Mouse (Mus musculus) liver, postnatal 0 days (tissue): ENCODE measurements at regions not wholly inside any gene's neighbourhood (a gene's known extent, or its start where the extent isn't known, plus 50 kb on each side); places are given as distances from the start of the nearest gene placed in this dataset.

Experiments
- ATAC-seq: fragments of 200-750 bp; cut with Nextera tagmentation; 2 replicates; pipeline ENCODE4 v1.8.0; 2017; ENCODE audit warnings: mild to moderate bottlenecking, moderate library complexity
- DNase-seq: peaks from one replicate; pipeline ENCODE4 v3.0.0-alpha.2; 2016
- H3K27ac ChIP-seq: fragments of 300-500 bp; sonication (generic); 2 replicates; pipeline ENCODE4 v1.5.1; 2014; ENCODE audit warnings: antibody characterized with exemption, moderate library complexity, mild to moderate bottlenecking, low read depth
- H3K27me3 ChIP-seq: fragments of 300-500 bp; sonication (generic); 2 replicates; pipeline ENCODE4 v1.6.1; 2014; ENCODE audit warnings: low read length, control low read depth, mixed read lengths; ENCODE audit not compliant: insufficient read depth
- H3K36me3 ChIP-seq: fragments of 300-500 bp; sonication (generic); replicated peaks from 2 replicates; pipeline ENCODE4 v1.6.1; 2014; ENCODE audit warnings: mild to moderate bottlenecking, control low read depth, low read length, moderate library complexity, mixed read lengths; ENCODE audit not compliant: insufficient read depth
- H3K4me1 ChIP-seq: fragments of 300-500 bp; sonication (generic); 2 replicates; pipeline ENCODE4 v1.6.1; 2014; ENCODE audit warnings: antibody characterized with exemption, mild to moderate bottlenecking, control low read depth; ENCODE audit not compliant: insufficient read depth
- H3K4me2 ChIP-seq: fragments of 300-500 bp; sonication (generic); 2 replicates; pipeline ENCODE4 v1.6.1; 2014; ENCODE audit warnings: low read depth, mild to moderate bottlenecking, low read length, moderate library complexity, mixed read lengths
- H3K4me3 ChIP-seq: fragments of 300-500 bp; sonication (generic); 2 replicates; pipeline ENCODE4 v1.5.1; 2014; ENCODE audit warnings: low read depth, low read length
- H3K9ac ChIP-seq: fragments of 300-500 bp; sonication (generic); replicated peaks from 2 replicates; pipeline ENCODE4 v1.6.1; 2014; ENCODE audit warnings: mild to moderate bottlenecking, moderate library complexity
- H3K9me3 ChIP-seq: fragments of 300-500 bp; sonication (generic); 2 replicates; pipeline ENCODE4 v1.6.1; 2016; ENCODE audit warnings: mild to moderate bottlenecking, control low read depth, low read length, mixed read lengths
- CTCF ChIP-seq: sonication (generic); IDR thresholded peaks from 2 replicates; pipeline ENCODE4 v1.5.1; 2016; ENCODE audit warnings: antibody characterized with exemption, low read depth
- EP300 ChIP-seq: IDR thresholded peaks from 2 replicates; pipeline ENCODE4 v1.6.1; 2016; ENCODE audit warnings: antibody characterized with exemption, low read depth, mild to moderate bottlenecking
- WGBS: fragments of 180-500 bp; shearing (Covaris S2); extraction: QIAGEN DNeasy Blood & Tissue Kit; methylation state at CpG from one replicate; pipeline ENCODE4 v1.1.7; 2014; ENCODE audit not compliant: insufficient replicate concordance; 5-methylcytosine and 5-hydroxymethylcytosine counted together

DNA sequence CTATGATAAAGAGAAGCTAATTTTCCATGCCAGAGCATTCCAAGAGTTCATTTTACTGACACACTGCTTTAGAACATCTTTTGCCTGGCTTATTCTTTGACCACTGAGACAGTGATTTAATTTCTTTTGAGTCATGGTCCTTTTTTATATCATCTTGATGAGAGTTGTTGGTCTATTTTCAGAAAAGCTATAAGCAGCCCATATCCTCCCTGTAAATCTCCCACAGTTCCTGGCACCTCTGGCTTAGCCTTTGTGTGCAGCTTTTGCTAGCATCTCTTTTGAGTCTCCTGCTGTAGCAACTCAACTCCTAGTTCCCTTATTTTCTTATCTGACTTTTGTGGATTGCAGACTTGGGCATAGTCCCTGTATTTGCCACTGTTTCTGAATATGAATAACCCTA, 207.5 kb upstream of the 4931417E11Rik start:
- no peaks in the 10 kb centered on the region; the same call in 1 of the 2 replicates for H3K9me3 ChIP-seq
- DNase-seq = no peak
- TF ChIP-seq CTCF = no peak
- no peak for TF ChIP-seq EP300
- H3K9ac ChIP-seq = no peak overlapping the region
- no peaks in the 10 kb centered on the region for H3K4me1 ChIP-seq
- no peak overlapping the region for H3K4me3 ChIP-seq
- no peak for ATAC-seq
- no peak overlapping the region for H3K4me2 ChIP-seq
- no peaks in the 10 kb centered on the region for H3K36me3 ChIP-seq
- H3K27ac ChIP-seq = no peak overlapping the region
- H3K27me3 ChIP-seq = no peaks in the 10 kb centered on the region

- Histone ChIP-seq H3K27ac (no peak overlapping the region), H3K9ac (no peak overlapping the region), H3K36me3 (no peaks in the 10 kb centered on the region), H3K27me3 (no peaks in the 10 kb centered on the region), H3K4me1 (no peaks in the 10 kb centered on the region), H3K9me3 (no peaks in the 10 kb centered on the region; the same call in 1 of the 2 replicates), H3K4me2 (no peak overlapping the region), H3K4me3 (no peak overlapping the region)
- ATAC-seq (no peak), DNase-seq (no peak)
- TF ChIP-seq EP300 = no peak
- 9% methylated on average over 1 of the region's 1 CpGs for WGBS
Measured at GRCm38 (mm10) chr6:73669401-73669800, 199.9 kb upstream of the 4931417E11Rik start.

DNA sequence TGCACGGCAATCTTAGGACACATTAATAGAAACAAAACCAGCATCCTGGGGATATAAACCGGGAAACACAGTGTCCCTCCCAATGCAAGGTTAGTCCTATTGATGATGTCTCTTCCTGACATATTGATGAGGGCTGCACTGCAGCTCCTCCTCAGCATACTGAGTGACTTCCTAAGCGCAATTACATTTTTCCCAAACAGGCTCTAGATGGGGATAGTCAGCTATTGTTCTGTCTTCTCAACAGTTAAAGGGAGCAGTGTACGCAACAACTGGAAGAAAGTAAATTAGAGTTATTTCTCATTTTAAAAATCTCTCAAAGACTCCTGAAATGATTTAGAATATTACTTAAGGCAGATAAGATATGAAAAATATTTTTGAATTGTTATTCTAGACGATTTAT, 189.5 kb upstream of the 4931417E11Rik start:
- ATAC-seq (no peak), DNase-seq (no peak)
- Histone ChIP-seq H3K27me3 (no peaks in the 10 kb centered on the region), H3K9ac (no peak overlapping the region), H3K36me3 (no peaks in the 10 kb centered on the region), H3K4me3 (no peak overlapping the region), H3K4me2 (no peak overlapping the region), H3K27ac (no peak overlapping the region), H3K4me1 (no peaks in the 10 kb centered on the region), H3K9me3 (no peaks in the 10 kb centered on the region)
- WGBS = 69% methylated on average over 5 of the region's 5 CpGs
- TF ChIP-seq EP300 (no peak), CTCF (no peak)

- H3K4me2 ChIP-seq = no peak overlapping the region
- no peak for ATAC-seq
Measured at GRCm38 (mm10) chr6:73645378-73645777, 175.9 kb upstream of the 4931417E11Rik start.

GRCm38 (mm10) chr6:73644778-73645267, 175.4 kb upstream of the 4931417E11Rik start:
- H3K9me3 ChIP-seq = no peaks in the 10 kb centered on the region
- no peaks in the 10 kb centered on the region for H3K36me3 ChIP-seq
- no peak for DNase-seq
- H3K4me1 ChIP-seq = no peaks in the 10 kb centered on the region
- no peak overlapping the region for H3K9ac ChIP-seq
- H3K4me2 ChIP-seq = no peak overlapping the region
- no peak for TF ChIP-seq EP300
- TF ChIP-seq CTCF = no peak
- no peak overlapping the region for H3K4me3 ChIP-seq
- no peak for ATAC-seq
- no peak overlapping the region for H3K27ac ChIP-seq
- H3K27me3 ChIP-seq = no peaks in the 10 kb centered on the region
- WGBS = 53% methylated on average over 2 of the region's 2 CpGs

More at GRCm38 (mm10) chr6:73645378-73645777, 175.9 kb upstream of the 4931417E11Rik start:
- DNase-seq = no peak
- Histone ChIP-seq H3K9ac (no peak overlapping the region), H3K27ac (no peak overlapping the region), H3K27me3 (no peaks in the 10 kb centered on the region), H3K4me1 (no peaks in the 10 kb centered on the region), H3K4me3 (no peak overlapping the region), H3K9me3 (no peaks in the 10 kb centered on the region), H3K36me3 (no peaks in the 10 kb centered on the region)
- no peak for TF ChIP-seq CTCF
- 43% methylated on average over 2 of the region's 2 CpGs for WGBS

GRCm38 (mm10) chr6:73628600-73628999, 159.1 kb upstream of the 4931417E11Rik start:
- WGBS = 72% methylated on average over 1 of the region's 1 CpGs

DNA sequence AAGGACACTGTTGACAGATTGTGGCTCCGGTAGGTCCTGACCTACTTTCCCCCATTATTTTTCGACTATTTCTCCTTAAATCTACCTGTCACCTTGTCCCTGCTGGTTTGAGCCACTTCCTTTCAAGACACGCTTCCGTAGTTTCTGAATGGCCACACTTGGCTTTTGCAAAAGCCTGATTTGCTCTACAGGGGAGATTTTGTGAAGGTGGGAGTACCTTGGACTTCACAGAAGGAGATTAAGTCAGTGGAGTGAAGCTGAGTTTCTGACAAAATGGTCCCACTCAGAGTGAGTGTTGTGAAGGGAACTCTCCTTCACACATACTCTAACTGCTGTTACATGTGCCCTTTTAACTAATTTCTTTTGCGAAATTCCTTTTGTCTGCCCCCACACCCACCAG, 157.0 kb upstream of the 4931417E11Rik start:
- Histone ChIP-seq H3K27me3 (no peaks in the 10 kb centered on the region), H3K4me1 (no peaks in the 10 kb centered on the region), H3K27ac (no peak overlapping the region), H3K9me3 (no peaks in the 10 kb centered on the region), H3K4me3 (no peak overlapping the region), H3K9ac (no peak overlapping the region), H3K36me3 (no peaks in the 10 kb centered on the region), H3K4me2 (no peak overlapping the region)
- ATAC-seq (no peak), DNase-seq (no peak)
- TF ChIP-seq EP300 (no peak), CTCF (no peak)
- WGBS = 67% methylated on average over 5 of the region's 5 CpGs

More at GRCm38 (mm10) chr6:73628600-73628999, 159.1 kb upstream of the 4931417E11Rik start:
- no peaks in the 10 kb centered on the region for H3K36me3 ChIP-seq
- no peak overlapping the region for H3K9ac ChIP-seq
- no peaks in the 10 kb centered on the region for H3K4me1 ChIP-seq
- H3K4me2 ChIP-seq = no peak overlapping the region
- H3K27me3 ChIP-seq = no peaks in the 10 kb centered on the region
- TF ChIP-seq EP300 (no peak), CTCF (no peak)
- H3K27ac ChIP-seq = no peak overlapping the region
- no peak overlapping the region for H3K4me3 ChIP-seq
- H3K9me3 ChIP-seq = no peaks in the 10 kb centered on the region
- DNase-seq (no peak), ATAC-seq (no peak)
